Mouse (Mus musculus): Measurements from ENCODE around the gene Stub1. TPM values are rescaled to one million over a fixed set of nuclear protein-coding genes. Genes with fewer than 3 reads are reported as not detected.
"Not testable (repeated sequence)": the region's sequence is repeated elsewhere in the genome, so short reads cannot be mapped to it uniquely, and the experiment has no call there.

The Stub1 gene
- total RNA-seq, 2 experiments from 2014 or later = 162 to 171 TPM

DNA sequence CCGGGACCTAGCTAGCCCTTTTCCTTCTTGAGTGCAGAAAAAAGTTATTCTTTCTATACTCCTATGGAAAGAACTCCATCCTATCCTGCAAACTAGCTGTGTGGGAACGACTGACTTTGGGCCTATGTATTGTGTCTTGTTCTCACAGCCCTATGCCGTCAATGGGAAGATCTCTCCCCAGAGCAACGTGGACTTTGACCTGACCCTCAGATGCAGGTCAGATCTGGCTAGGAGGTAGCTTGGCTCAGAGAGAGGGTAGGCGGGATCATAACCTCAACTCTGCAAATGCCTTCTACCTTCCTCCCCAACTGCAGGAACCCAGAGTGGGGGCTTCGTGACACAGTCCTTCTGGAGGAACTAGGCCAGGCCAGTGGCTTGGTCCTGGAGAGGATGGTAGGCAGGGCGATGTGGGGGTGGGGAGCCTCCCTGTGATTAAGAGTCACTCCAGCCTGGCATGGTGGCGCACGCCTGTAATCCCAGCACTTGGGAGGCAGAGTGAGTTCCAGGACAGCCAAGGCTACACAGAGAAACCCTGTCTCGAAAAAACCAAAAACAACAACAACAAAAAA, 43.2 kb upstream of the Stub1 start:
- TF ChIP-seq CTCF (IDR thresholded peaks at IDR 0.05) = no peak
- DNase-seq (ENCODE audit: extremely low spot score in 1 of 2, low spot score in 2 of 2) = no peak
- intact Hi-C loops (cut with DNase I) = loop anchor here (5.0 kb wide), 1 partner anchor 41 kb away; the partner anchor contains the start of gene Rab40c
- Histone ChIP-seq H3K27ac (peak overlapping the region; percentile 88), H3K4me3 (peak overlapping the region; percentile 77)

DNA sequence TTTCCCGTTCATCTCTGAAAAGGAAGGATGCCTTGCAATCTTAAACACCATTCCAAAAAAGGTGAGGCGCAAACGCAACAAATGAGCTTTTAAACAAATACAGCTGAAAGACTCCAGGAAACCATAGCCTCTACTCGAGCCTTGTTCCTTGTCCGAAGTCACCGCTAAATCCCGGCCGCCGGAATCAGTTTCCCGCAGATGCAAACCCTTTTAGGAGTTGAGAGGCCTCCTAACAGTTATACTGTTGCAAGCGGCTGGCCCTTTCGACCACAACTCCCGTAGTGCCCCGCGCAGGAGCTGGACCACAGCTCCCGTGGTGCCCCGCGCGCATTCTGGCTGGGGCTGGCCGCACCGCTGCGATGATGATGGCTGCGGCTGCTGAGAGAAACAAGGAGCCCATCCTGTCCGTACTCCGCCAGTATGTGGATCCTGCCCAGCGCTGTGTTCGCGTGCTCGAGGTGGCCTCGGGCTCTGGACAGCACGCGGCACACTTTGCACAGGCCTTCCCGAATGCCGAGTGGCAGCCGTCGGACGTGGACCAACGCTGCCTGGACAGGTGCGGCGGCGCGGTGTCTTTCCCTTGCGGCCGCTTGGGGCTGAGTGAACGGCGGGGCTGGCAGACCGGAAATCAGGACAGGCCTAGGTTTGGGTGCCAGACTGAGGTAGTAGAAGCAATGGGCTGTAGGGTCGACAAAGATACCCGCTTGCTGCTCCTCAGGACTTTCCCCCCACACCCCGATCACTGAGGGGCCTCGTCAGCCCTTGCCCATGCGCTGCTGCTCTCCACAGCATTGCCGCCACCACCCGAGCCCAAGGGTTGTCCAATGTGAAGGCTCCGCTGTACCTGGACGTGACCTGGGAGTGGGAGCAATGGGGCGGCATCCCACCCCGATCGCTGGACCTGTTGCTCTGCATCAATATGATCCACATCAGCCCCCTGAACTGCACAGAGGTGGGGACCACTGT, 42.2 kb upstream of the Stub1 start:
- peak overlapping the region; percentile 88 for H3K27ac ChIP-seq
- peak; percentile 90 for DNase-seq (ENCODE audit: extremely low spot score in 1 of 2, low spot score in 2 of 2)
- intact Hi-C loops (cut with DNase I) = loop anchor here (5.0 kb wide), 1 partner anchor 42 kb away; the partner anchor contains the start of gene Rab40c
- peak; percentile 15; the same call in 1 of the 2 replicates for TF ChIP-seq CTCF (IDR thresholded peaks at IDR 0.05)
- peak overlapping the region; percentile 77 for H3K4me3 ChIP-seq

DNA sequence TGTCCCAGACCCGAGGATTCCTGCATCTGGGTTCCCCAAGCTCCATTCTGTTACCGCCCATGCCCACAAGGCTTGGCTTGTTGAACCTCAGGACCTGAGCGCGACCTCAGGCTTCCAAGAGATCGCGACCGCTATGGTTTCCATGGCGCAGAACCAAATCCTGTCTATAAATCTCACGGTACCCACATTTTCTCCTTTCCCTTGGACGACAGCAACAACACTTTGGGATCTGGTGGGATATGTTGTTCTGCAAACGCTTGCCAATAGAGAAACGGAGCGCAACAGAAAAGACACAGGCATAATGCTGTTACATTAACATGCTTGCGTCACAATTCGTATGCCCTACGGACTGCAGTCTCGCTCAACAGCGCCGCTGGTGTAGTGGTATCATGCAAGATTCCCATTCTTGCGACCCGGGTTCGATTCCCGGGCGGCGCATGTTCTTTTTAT, 41.5 kb upstream of the Stub1 start, which contains the start of gene Mettl26:
Mettl26 (plus strand) TSS at position 354 of the 450 bp plus-strand sequence.
- intact Hi-C loops (cut with DNase I) = loop anchor here (5.0 kb wide), 1 partner anchor 43 kb away; the partner anchor contains the start of gene Rab40c
- H3K4me3 ChIP-seq = peak within 1 kb of the TSS; percentile 77
- DNase-seq (ENCODE audit: extremely low spot score in 1 of 2, low spot score in 2 of 2) = peak; percentile 93 to 99
- peak within 1 kb of the TSS; percentile 88 for H3K27ac ChIP-seq
- peak; percentile 18 for TF ChIP-seq CTCF (IDR thresholded peaks at IDR 0.05)

DNA sequence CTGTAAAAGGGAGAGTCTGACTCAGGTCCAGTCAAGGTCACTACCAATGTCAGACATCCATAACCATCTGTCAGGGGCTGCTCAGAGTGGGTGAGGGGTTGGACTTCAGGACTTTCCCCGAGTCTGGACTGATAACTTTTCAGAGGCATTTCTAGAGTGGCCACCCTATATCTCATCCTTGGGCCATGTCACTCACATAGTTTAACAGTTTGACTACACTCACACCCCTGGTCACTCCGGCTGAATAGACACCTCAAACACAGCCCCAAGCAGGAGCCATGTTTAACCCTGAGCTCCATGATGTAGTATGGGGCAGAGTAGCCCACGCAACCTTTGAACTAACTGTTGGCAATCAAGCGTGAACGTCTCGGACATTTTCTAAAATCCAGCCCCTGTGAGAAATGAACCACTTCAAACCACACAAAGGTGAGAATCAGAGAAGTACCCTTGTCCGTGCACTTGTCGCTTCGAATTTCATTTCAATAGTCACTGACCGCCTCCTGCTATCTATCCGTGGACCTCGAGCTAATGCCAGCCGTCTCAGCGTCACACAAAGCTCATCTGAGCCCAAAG, 41.0 kb upstream of the Stub1 start:
- Histone ChIP-seq H3K27ac (peak overlapping the region; percentile 88), H3K4me3 (peak overlapping the region; percentile 77)
- DNase-seq (ENCODE audit: extremely low spot score in 1 of 2, low spot score in 2 of 2) = no peak
- intact Hi-C loops (cut with DNase I) = no loop called here
- no peak for TF ChIP-seq CTCF (IDR thresholded peaks at IDR 0.05)

DNA sequence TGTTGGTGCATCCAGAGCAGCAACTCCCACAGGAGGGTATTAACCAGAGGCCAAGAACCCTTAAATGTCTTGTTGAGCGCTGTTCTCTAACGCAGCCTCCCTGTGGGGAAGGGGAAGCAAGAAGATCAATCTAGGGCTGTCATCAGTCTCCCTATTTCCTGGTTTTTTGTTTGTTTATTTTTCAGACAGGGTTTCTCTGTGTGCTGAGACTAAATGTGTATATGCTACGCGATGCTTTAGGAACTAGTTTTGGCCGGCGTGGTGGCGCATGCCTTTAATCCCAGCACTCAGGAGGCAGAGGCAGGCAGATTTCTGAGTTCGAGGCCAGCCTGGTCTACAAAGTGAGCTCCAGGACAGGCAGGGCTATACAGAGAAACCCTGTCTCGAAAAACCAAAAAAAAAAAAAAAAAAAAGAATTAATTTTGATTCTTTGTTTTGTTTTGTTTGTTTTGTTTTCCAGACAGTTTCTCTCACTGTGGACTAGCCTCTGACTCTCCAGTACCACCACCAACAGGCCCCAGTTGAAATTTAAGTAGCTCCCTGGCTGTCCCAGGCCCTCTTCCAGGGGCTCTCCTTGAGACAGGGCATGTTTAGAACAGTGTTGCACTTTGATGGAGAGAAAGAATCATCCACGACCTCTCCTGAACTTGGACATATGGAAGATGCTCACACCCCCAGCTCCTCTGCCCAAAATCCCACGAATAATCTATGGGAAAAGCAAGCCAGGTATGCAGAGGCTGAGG, 40.4 kb upstream of the Stub1 start:
- intact Hi-C loops (cut with DNase I) = no loop called here
- no peak overlapping the region; the same call in 1 of the 2 replicates for H3K4me3 ChIP-seq

DNA sequence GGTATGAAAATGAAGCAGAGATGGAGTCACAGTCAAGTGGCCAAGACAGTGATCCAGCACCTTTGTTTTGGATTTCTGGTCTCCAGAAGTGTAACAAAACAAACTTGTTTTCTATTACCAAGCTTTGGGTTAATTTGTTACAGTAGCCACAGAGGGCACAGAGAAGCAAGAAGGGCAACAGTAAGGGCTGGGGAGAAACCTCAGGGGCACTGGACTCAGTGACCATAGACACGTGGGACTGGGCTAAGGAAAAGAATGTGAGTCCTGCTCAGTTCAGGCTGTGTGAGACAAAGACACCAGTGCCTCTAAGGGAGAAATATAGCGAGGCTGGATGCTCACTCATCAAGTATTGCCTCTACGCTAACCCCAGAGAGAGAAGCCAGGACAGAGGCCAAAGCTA, 39.5 kb upstream of the Stub1 start:
- intact Hi-C loops (cut with DNase I) = no loop called here
- no peak overlapping the region for H3K27ac ChIP-seq
- TF ChIP-seq CTCF (IDR thresholded peaks at IDR 0.05) = no peak
- no peak overlapping the region for H3K4me3 ChIP-seq
- no peak for DNase-seq (ENCODE audit: extremely low spot score in 1 of 2, low spot score in 2 of 2)

More for the DNA sequence above, 40.4 kb upstream of the Stub1 start:
- H3K27ac ChIP-seq = peak overlapping the region; percentile 88; the same call in 1 of the 2 replicates
- TF ChIP-seq CTCF (IDR thresholded peaks at IDR 0.05) = no peak
- DNase-seq (ENCODE audit: extremely low spot score in 1 of 2, low spot score in 2 of 2) = no peak

DNA sequence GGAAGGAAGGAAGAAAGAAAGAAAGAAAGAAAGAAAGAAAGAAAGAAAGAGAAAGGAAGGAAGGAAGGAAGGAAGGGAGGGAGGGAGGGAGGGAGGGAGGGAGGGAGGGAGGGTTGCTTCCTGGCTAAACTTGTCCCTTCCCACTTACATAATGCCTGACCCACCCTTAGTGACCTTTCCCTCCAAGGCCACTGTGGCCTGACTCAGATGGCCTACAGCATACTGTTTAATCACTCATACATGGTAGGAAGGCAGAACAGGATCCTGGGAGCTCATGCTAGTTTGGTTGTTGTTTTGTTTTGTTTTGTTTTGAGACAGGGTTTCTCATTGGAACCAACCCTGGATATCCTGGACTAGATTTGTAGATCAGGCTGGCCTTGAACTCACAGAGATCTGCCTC, 38.4 kb upstream of the Stub1 start:
- H3K27ac ChIP-seq; DNase-seq (ENCODE audit: extremely low spot score in 1 of 2, low spot score in 2 of 2); intact Hi-C loops (cut with DNase I); H3K4me3 ChIP-seq: not testable (repeated sequence)

DNA sequence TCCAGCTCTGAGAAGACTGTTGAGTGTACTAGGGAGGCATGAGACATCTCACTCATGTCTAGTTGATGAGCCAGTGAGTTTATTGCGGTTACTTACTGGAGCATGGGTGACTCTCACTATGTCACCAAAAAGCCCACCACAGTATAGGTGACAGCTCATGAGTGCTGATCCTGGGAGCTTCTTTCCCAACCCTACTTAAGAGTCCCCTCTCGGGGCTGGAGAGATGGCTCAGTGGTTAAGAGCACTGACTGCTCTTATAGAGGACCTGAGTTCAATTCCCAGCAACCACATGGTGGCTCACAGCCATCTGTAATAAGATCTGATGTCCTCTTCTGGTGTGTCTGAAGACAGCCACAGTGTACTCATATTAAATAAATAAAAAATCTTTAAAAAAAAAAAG, 36.8 kb upstream of the Stub1 start:
- H3K27ac ChIP-seq = no peak overlapping the region
- intact Hi-C loops (cut with DNase I) = no loop called here
- no peak for TF ChIP-seq CTCF (IDR thresholded peaks at IDR 0.05)
- H3K4me3 ChIP-seq = no peak overlapping the region
- no peak for DNase-seq (ENCODE audit: extremely low spot score in 1 of 2, low spot score in 2 of 2)

DNA sequence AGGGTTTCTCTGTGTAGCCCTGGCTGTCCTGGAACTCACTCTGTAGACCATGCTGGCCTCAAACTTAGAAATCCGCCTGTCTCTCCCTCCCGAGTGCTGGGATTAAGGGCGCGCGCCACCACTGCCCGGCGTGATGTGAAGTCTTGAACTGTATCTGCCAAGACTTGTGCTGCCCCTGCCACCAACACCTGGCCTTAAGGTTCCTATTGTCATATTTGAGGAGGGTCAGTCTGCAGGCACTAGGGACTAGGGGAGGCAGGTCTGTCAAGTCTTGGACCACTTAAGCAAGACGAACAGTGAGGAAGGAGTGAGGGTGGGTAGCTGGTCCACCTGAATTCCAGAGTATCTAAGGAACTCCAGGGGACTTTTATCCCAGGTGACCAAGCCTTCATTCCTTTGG, 36.3 kb upstream of the Stub1 start:
- no peak for TF ChIP-seq CTCF (IDR thresholded peaks at IDR 0.05)
- H3K4me3 ChIP-seq = no peak overlapping the region
- DNase-seq (ENCODE audit: extremely low spot score in 1 of 2, low spot score in 2 of 2) = no peak
- intact Hi-C loops (cut with DNase I) = no loop called here
- H3K27ac ChIP-seq = no peak overlapping the region

DNA sequence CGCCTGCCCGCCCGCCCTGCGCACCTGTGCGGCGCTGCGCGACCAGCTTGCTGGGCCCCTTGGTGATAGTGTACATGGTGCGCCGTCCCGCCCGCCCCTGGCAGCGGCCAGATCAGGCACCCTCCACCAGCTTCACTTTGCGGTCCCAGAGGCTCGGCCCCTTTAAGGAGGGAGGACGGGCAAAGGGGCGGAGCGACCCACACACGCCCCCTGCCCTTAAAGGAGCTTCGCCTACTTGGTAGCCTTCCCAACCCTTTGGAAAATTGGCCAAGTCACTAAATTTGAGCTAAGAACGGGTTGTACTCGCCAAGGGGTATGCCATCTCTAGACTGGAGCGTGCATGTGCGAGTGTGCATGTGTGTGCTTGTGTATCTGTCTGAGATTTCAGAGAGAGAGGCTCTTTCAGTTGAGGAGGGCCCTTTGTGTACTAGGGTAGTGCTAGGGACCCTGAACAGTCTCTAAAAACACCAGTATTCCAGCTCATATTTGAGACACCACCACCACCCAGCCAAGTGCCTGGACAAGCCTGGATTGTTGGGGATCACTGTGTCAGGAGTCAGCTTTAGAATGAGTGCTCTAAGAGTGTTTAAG, 35.5 kb upstream of the Stub1 start, which contains the start of gene Mcrip2:
Mcrip2 (minus strand) TSS at position 164 of the 591 bp plus-strand sequence.
- DNase-seq (ENCODE audit: extremely low spot score in 1 of 2, low spot score in 2 of 2) = peak; percentile 80 to 82
- Histone ChIP-seq H3K4me3 (peak within 1 kb of the TSS; percentile 91), H3K27ac (peak within 1 kb of the TSS; percentile 88)
- intact Hi-C loops (cut with DNase I) = no loop called here
- no peak for TF ChIP-seq CTCF (IDR thresholded peaks at IDR 0.05)

All from left cerebral cortex, adult 2 months (tissue).